Mouse (Mus musculus): ENCODE measurements around the gene Rnf213. TPM values are rescaled to one million over a fixed set of nuclear protein-coding genes. Genes with fewer than 3 reads are reported as not detected.

Gene Rnf213
- 0.72 and 1.7 TPM in 2 replicates for polyA plus RNA-seq (2014; fragmentation: Nextera tagmentation; extraction: Ambion mirVana)

DNA sequence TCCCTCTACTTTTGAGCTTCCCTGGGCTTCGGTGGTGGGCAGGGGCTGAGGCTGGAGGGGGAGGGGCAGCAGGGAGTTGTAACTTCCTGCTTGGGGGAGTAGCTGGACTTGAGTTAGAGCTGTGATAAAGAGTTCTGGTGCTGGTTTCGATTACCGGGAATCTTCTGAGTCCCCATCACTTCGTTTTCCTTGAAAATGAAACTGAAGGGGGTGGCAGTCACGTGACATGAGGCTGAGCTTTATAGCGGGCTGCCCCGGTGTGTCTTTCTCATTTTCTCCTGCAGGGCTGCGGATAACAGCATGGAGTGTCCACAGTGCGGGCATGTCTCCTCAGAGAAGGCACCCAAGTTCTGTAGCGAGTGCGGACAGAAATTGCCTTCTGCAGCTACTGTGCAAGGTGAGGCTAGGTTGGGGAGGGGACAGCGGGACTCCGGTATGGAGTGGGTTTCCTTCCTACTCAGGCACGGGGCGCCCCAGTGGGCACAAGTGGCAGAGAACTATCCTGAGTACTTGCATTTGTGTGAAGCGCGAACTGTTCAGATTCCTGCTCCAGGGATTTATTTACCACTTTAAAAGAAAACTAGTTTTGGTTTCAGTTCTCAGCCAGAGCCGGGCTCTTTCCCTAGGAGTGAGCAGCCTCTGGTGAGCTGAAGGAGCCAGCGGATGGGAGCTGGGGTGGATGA lies at the start of gene Rnf213:
Gene Rnf213, plus strand, starts transcription at position 301 of the 683 bp plus-strand sequence.
- H3K4me1 ChIP-seq (ENCODE audit: control insufficient read depth, insufficient read depth, low read length) = peaks cover 10% of the 10 kb centered on the region; the same call in 1 of the 2 replicates
- H3K9ac ChIP-seq (replicated peaks; ENCODE audit: low read depth, low read length) = no peak within 1 kb of the TSS; the same call in 1 of the 2 replicates
- no peaks in the 10 kb centered on the region for H3K36me3 ChIP-seq (ENCODE audit: control insufficient read depth, insufficient read depth, low read length)
- no peak for ATAC-seq (ENCODE audit: low read depth)
- 1% methylated on average over 19 of the region's 19 CpGs for WGBS
- no peak within 1 kb of the TSS for H3K27ac ChIP-seq (ENCODE audit: low read depth, low read length)
- peak within 1 kb of the TSS; percentile 27 for H3K4me3 ChIP-seq (ENCODE audit: low read depth, low read length)
- H3K4me2 ChIP-seq (ENCODE audit: low read depth, low read length) = peak within 1 kb of the TSS; percentile 46
- peaks cover 38% of the 10 kb centered on the region for H3K27me3 ChIP-seq (ENCODE audit: control insufficient read depth, insufficient read depth, low read length)
- no peaks in the 10 kb centered on the region for H3K9me3 ChIP-seq (ENCODE audit: control insufficient read depth, low read length)

- no peaks in the 10 kb centered on the region for H3K27me3 ChIP-seq (ENCODE audit: control insufficient read depth, insufficient read depth, low read length)
- no peaks in the 10 kb centered on the region for H3K4me1 ChIP-seq (ENCODE audit: control insufficient read depth, insufficient read depth, low read length)
- no peak overlapping the region for H3K4me2 ChIP-seq (ENCODE audit: low read depth, low read length)
- H3K9me3 ChIP-seq (ENCODE audit: control insufficient read depth, low read length) = no peaks in the 10 kb centered on the region
- no peak overlapping the region for H3K4me3 ChIP-seq (ENCODE audit: low read depth, low read length)
- H3K27ac ChIP-seq (ENCODE audit: low read depth, low read length) = no peak overlapping the region
- H3K36me3 ChIP-seq (ENCODE audit: control insufficient read depth, insufficient read depth, low read length) = no peaks in the 10 kb centered on the region
- 86% methylated on average over 8 of the region's 8 CpGs for WGBS
- H3K9ac ChIP-seq (replicated peaks; ENCODE audit: low read depth, low read length) = no peak overlapping the region
- ATAC-seq (ENCODE audit: low read depth) = no peak
Observed at GRCm38 (mm10) chr11:119344178-119344577, 48.7 kb upstream of the Rnf213 start.

GRCm38 (mm10) chr11:119344865-119345264 lies 48.0 kb upstream of the Rnf213 start:
- Histone ChIP-seq H3K9ac (replicated peaks; ENCODE audit: low read depth, low read length) (no peak overlapping the region), H3K27ac (ENCODE audit: low read depth, low read length) (no peak overlapping the region)
- WGBS = 71% methylated on average over 6 of the region's 6 CpGs

GRCm38 (mm10) chr11:119347125-119347524 lies 45.8 kb upstream of the Rnf213 start:
- Histone ChIP-seq H3K9ac (replicated peaks; ENCODE audit: low read depth, low read length) (no peak overlapping the region), H3K27me3 (ENCODE audit: control insufficient read depth, insufficient read depth, low read length) (no peaks in the 10 kb centered on the region), H3K4me3 (ENCODE audit: low read depth, low read length) (no peak overlapping the region), H3K27ac (ENCODE audit: low read depth, low read length) (no peak overlapping the region), H3K36me3 (ENCODE audit: control insufficient read depth, insufficient read depth, low read length) (no peaks in the 10 kb centered on the region), H3K4me1 (ENCODE audit: control insufficient read depth, insufficient read depth, low read length) (no peaks in the 10 kb centered on the region), H3K4me2 (ENCODE audit: low read depth, low read length) (no peak overlapping the region), H3K9me3 (ENCODE audit: control insufficient read depth, low read length) (no peaks in the 10 kb centered on the region)
- no peak for ATAC-seq (ENCODE audit: low read depth)
- WGBS = 93% methylated on average over 4 of the region's 4 CpGs

More at GRCm38 (mm10) chr11:119344865-119345264, 48.0 kb upstream of the Rnf213 start:
- Histone ChIP-seq H3K27me3 (ENCODE audit: control insufficient read depth, insufficient read depth, low read length) (no peaks in the 10 kb centered on the region), H3K4me2 (ENCODE audit: low read depth, low read length) (no peak overlapping the region), H3K36me3 (ENCODE audit: control insufficient read depth, insufficient read depth, low read length) (no peaks in the 10 kb centered on the region), H3K9me3 (ENCODE audit: control insufficient read depth, low read length) (no peaks in the 10 kb centered on the region), H3K4me1 (ENCODE audit: control insufficient read depth, insufficient read depth, low read length) (no peaks in the 10 kb centered on the region), H3K4me3 (ENCODE audit: low read depth, low read length) (no peak overlapping the region)
- ATAC-seq (ENCODE audit: low read depth) = no peak

- no peak overlapping the region for H3K4me2 ChIP-seq (ENCODE audit: low read depth, low read length)
- H3K4me3 ChIP-seq (ENCODE audit: low read depth, low read length) = no peak overlapping the region
- H3K27me3 ChIP-seq (ENCODE audit: control insufficient read depth, insufficient read depth, low read length) = no peaks in the 10 kb centered on the region
- no peaks in the 10 kb centered on the region for H3K9me3 ChIP-seq (ENCODE audit: control insufficient read depth, low read length)
- 78% methylated on average over 7 of the region's 7 CpGs for WGBS
- no peak for ATAC-seq (ENCODE audit: low read depth)
- H3K9ac ChIP-seq (replicated peaks; ENCODE audit: low read depth, low read length) = no peak overlapping the region
- no peak overlapping the region for H3K27ac ChIP-seq (ENCODE audit: low read depth, low read length)
- no peaks in the 10 kb centered on the region for H3K4me1 ChIP-seq (ENCODE audit: control insufficient read depth, insufficient read depth, low read length)
- no peaks in the 10 kb centered on the region for H3K36me3 ChIP-seq (ENCODE audit: control insufficient read depth, insufficient read depth, low read length)
Observed at GRCm38 (mm10) chr11:119352113-119352512, 40.8 kb upstream of the Rnf213 start.

GRCm38 (mm10) chr11:119353946-119354345 lies 39.0 kb upstream of the Rnf213 start:
- ATAC-seq (ENCODE audit: low read depth) = no peak
- 85% methylated on average over 4 of the region's 4 CpGs for WGBS
- Histone ChIP-seq H3K9ac (replicated peaks; ENCODE audit: low read depth, low read length) (no peak overlapping the region), H3K27ac (ENCODE audit: low read depth, low read length) (no peak overlapping the region), H3K4me3 (ENCODE audit: low read depth, low read length) (no peak overlapping the region), H3K4me1 (ENCODE audit: control insufficient read depth, insufficient read depth, low read length) (no peaks in the 10 kb centered on the region), H3K4me2 (ENCODE audit: low read depth, low read length) (no peak overlapping the region), H3K27me3 (ENCODE audit: control insufficient read depth, insufficient read depth, low read length) (no peaks in the 10 kb centered on the region), H3K36me3 (ENCODE audit: control insufficient read depth, insufficient read depth, low read length) (no peaks in the 10 kb centered on the region), H3K9me3 (ENCODE audit: control insufficient read depth, low read length) (no peaks in the 10 kb centered on the region)

GRCm38 (mm10) chr11:119354798-119355442 lies 38.0 kb upstream of the Rnf213 start:
- Histone ChIP-seq H3K27me3 (ENCODE audit: control insufficient read depth, insufficient read depth, low read length) (no peaks in the 10 kb centered on the region), H3K9me3 (ENCODE audit: control insufficient read depth, low read length) (no peaks in the 10 kb centered on the region), H3K4me2 (ENCODE audit: low read depth, low read length) (peak overlapping the region; percentile 92), H3K36me3 (ENCODE audit: control insufficient read depth, insufficient read depth, low read length) (no peaks in the 10 kb centered on the region), H3K4me3 (ENCODE audit: low read depth, low read length) (peak overlapping the region; percentile 55), H3K27ac (ENCODE audit: low read depth, low read length) (peak overlapping the region; percentile 39; the same call in 1 of the 2 replicates), H3K9ac (replicated peaks; ENCODE audit: low read depth, low read length) (peak overlapping the region; percentile 50), H3K4me1 (ENCODE audit: control insufficient read depth, insufficient read depth, low read length) (no peaks in the 10 kb centered on the region)
- 0 out of 2 replicates have a peak, but pooled peaks have one; percentile 9 for ATAC-seq (ENCODE audit: low read depth)
- 10% methylated on average over 23 of the region's 23 CpGs for WGBS

GRCm38 (mm10) chr11:119355443-119356385 lies 37.2 kb upstream of the Rnf213 start, which contains the start of the genes Sgsh and Slc26a11:
TSS of gene Sgsh (minus strand) at chr11:119355536.
TSS of gene Slc26a11 (plus strand) at chr11:119355557.
- peak; percentile 93 for ATAC-seq (ENCODE audit: low read depth)
- 2% methylated on average over 36 of the region's 40 CpGs for WGBS
- no peaks in the 10 kb centered on the region for H3K36me3 ChIP-seq (ENCODE audit: control insufficient read depth, insufficient read depth, low read length)
- H3K9ac ChIP-seq (replicated peaks; ENCODE audit: low read depth, low read length) = peak within 1 kb of the TSS; percentile 50
- peak within 1 kb of the TSS; percentile 55 for H3K4me3 ChIP-seq (ENCODE audit: low read depth, low read length)
- H3K4me2 ChIP-seq (ENCODE audit: low read depth, low read length) = peak within 1 kb of the TSS; percentile 92
- H3K27ac ChIP-seq (ENCODE audit: low read depth, low read length) = peak within 1 kb of the TSS; percentile 39; the same call in 1 of the 2 replicates
- H3K27me3 ChIP-seq (ENCODE audit: control insufficient read depth, insufficient read depth, low read length) = no peaks in the 10 kb centered on the region
- no peaks in the 10 kb centered on the region for H3K4me1 ChIP-seq (ENCODE audit: control insufficient read depth, insufficient read depth, low read length)
- no peaks in the 10 kb centered on the region for H3K9me3 ChIP-seq (ENCODE audit: control insufficient read depth, low read length)
